Mouse (Mus musculus): ENCODE data around the gene Vegfd. TPM values are rescaled to one million over a fixed set of nuclear protein-coding genes. Genes with fewer than 3 reads are reported as not detected.

Vegfd gene
- polyA plus RNA-seq (2014; fragmentation: Nextera tagmentation; extraction: Ambion mirVana) = 1.1 and 1.2 TPM in 2 replicates

GRCm38 (mm10) chrX:164373081-164373480 is at the start of gene Vegfd:
Gene Vegfd (plus strand): TSS chrX:164373378.
- Histone ChIP-seq H3K9me3 (ENCODE audit: control insufficient read depth, low read length) (no peaks in the 10 kb centered on the region), H3K36me3 (ENCODE audit: control insufficient read depth, insufficient read depth, low read length) (no peaks in the 10 kb centered on the region), H3K27ac (ENCODE audit: low read depth, low read length) (no peak within 1 kb of the TSS), H3K4me2 (ENCODE audit: low read depth) (no peak within 1 kb of the TSS), H3K27me3 (ENCODE audit: control insufficient read depth, insufficient read depth, low read length) (no peaks in the 10 kb centered on the region), H3K4me3 (ENCODE audit: low read depth, low read length) (no peak within 1 kb of the TSS), H3K4me1 (ENCODE audit: control insufficient read depth, insufficient read depth, low read length) (no peaks in the 10 kb centered on the region), H3K9ac (ENCODE audit: low read length) (no peak within 1 kb of the TSS)
- DNase-seq (ENCODE audit: low spot score) = no peak
- no peak for ATAC-seq (ENCODE audit: insufficient read depth, low FRiP score, low TSS enrichment)
- 39% methylated on average over 3 of the region's 3 CpGs for WGBS

GRCm38 (mm10) chrX:164323391-164323913 is 49.7 kb upstream of the Vegfd start:
- DNase-seq (ENCODE audit: low spot score) (no peak), ATAC-seq (ENCODE audit: insufficient read depth, low FRiP score, low TSS enrichment) (no peak)
- no peak overlapping the region for H3K27ac ChIP-seq (ENCODE audit: low read depth, low read length)
- no peaks in the 10 kb centered on the region for H3K27me3 ChIP-seq (ENCODE audit: control insufficient read depth, insufficient read depth, low read length)
- WGBS = 54% methylated on average over 4 of the region's 4 CpGs
- H3K4me3 ChIP-seq (ENCODE audit: low read depth, low read length) = no peak overlapping the region
- H3K4me1 ChIP-seq (ENCODE audit: control insufficient read depth, insufficient read depth, low read length) = no peaks in the 10 kb centered on the region
- no peak overlapping the region for H3K4me2 ChIP-seq (ENCODE audit: low read depth)
- no peak overlapping the region for H3K9ac ChIP-seq (ENCODE audit: low read length)
- no peaks in the 10 kb centered on the region for H3K9me3 ChIP-seq (ENCODE audit: control insufficient read depth, low read length)
- H3K36me3 ChIP-seq (ENCODE audit: control insufficient read depth, insufficient read depth, low read length) = no peaks in the 10 kb centered on the region

GRCm38 (mm10) chrX:164330351-164330750 is 42.8 kb upstream of the Vegfd start:
- H3K4me3 ChIP-seq (ENCODE audit: low read depth, low read length) = no peak overlapping the region
- 89% methylated on average over 2 of the region's 2 CpGs for WGBS
- no peak overlapping the region for H3K4me2 ChIP-seq (ENCODE audit: low read depth)
- H3K36me3 ChIP-seq (ENCODE audit: control insufficient read depth, insufficient read depth, low read length) = no peaks in the 10 kb centered on the region
- no peaks in the 10 kb centered on the region for H3K27me3 ChIP-seq (ENCODE audit: control insufficient read depth, insufficient read depth, low read length)
- H3K9ac ChIP-seq (ENCODE audit: low read length) = no peak overlapping the region
- H3K4me1 ChIP-seq (ENCODE audit: control insufficient read depth, insufficient read depth, low read length) = no peaks in the 10 kb centered on the region
- H3K27ac ChIP-seq (ENCODE audit: low read depth, low read length) = no peak overlapping the region
- H3K9me3 ChIP-seq (ENCODE audit: control insufficient read depth, low read length) = no peaks in the 10 kb centered on the region
- ATAC-seq (ENCODE audit: insufficient read depth, low FRiP score, low TSS enrichment) (no peak), DNase-seq (ENCODE audit: low spot score) (no peak)

GRCm38 (mm10) chrX:164330766-164331165 is 42.4 kb upstream of the Vegfd start:
- Histone ChIP-seq H3K27ac (ENCODE audit: low read depth, low read length) (no peak overlapping the region), H3K27me3 (ENCODE audit: control insufficient read depth, insufficient read depth, low read length) (no peaks in the 10 kb centered on the region), H3K4me3 (ENCODE audit: low read depth, low read length) (no peak overlapping the region), H3K36me3 (ENCODE audit: control insufficient read depth, insufficient read depth, low read length) (no peaks in the 10 kb centered on the region), H3K9me3 (ENCODE audit: control insufficient read depth, low read length) (no peaks in the 10 kb centered on the region), H3K4me2 (ENCODE audit: low read depth) (no peak overlapping the region), H3K9ac (ENCODE audit: low read length) (no peak overlapping the region), H3K4me1 (ENCODE audit: control insufficient read depth, insufficient read depth, low read length) (no peaks in the 10 kb centered on the region)
- DNase-seq (ENCODE audit: low spot score) = no peak
- 81% methylated on average over 3 of the region's 3 CpGs for WGBS
- no peak for ATAC-seq (ENCODE audit: insufficient read depth, low FRiP score, low TSS enrichment)

- H3K36me3 ChIP-seq (ENCODE audit: control insufficient read depth, insufficient read depth, low read length) = no peaks in the 10 kb centered on the region
- H3K4me3 ChIP-seq (ENCODE audit: low read depth, low read length) = no peak overlapping the region
- DNase-seq (ENCODE audit: low spot score) = no peak
- WGBS = 88% methylated on average over 4 of the region's 4 CpGs
- no peak for ATAC-seq (ENCODE audit: insufficient read depth, low FRiP score, low TSS enrichment)
- H3K4me1 ChIP-seq (ENCODE audit: control insufficient read depth, insufficient read depth, low read length) = no peaks in the 10 kb centered on the region
- H3K4me2 ChIP-seq (ENCODE audit: low read depth) = no peak overlapping the region
- H3K27ac ChIP-seq (ENCODE audit: low read depth, low read length) = no peak overlapping the region
- H3K9me3 ChIP-seq (ENCODE audit: control insufficient read depth, low read length) = no peaks in the 10 kb centered on the region
- no peaks in the 10 kb centered on the region for H3K27me3 ChIP-seq (ENCODE audit: control insufficient read depth, insufficient read depth, low read length)
- no peak overlapping the region for H3K9ac ChIP-seq (ENCODE audit: low read length)
Measured at GRCm38 (mm10) chrX:164338591-164338990, 34.6 kb upstream of the Vegfd start.

GRCm38 (mm10) chrX:164345359-164345938 is 27.7 kb upstream of the Vegfd start:
- Histone ChIP-seq H3K9ac (ENCODE audit: low read length) (no peak overlapping the region), H3K9me3 (ENCODE audit: control insufficient read depth, low read length) (no peaks in the 10 kb centered on the region), H3K4me2 (ENCODE audit: low read depth) (no peak overlapping the region), H3K27ac (ENCODE audit: low read depth, low read length) (no peak overlapping the region), H3K27me3 (ENCODE audit: control insufficient read depth, insufficient read depth, low read length) (no peaks in the 10 kb centered on the region), H3K36me3 (ENCODE audit: control insufficient read depth, insufficient read depth, low read length) (no peaks in the 10 kb centered on the region), H3K4me3 (ENCODE audit: low read depth, low read length) (no peak overlapping the region), H3K4me1 (ENCODE audit: control insufficient read depth, insufficient read depth, low read length) (no peaks in the 10 kb centered on the region)
- DNase-seq (ENCODE audit: low spot score) (no peak), ATAC-seq (ENCODE audit: insufficient read depth, low FRiP score, low TSS enrichment) (no peak)
- WGBS = 90% methylated on average over 4 of the region's 4 CpGs

- WGBS = 90% methylated on average over 3 of the region's 3 CpGs
- Histone ChIP-seq H3K9ac (ENCODE audit: low read length) (no peak overlapping the region), H3K9me3 (ENCODE audit: control insufficient read depth, low read length) (no peaks in the 10 kb centered on the region), H3K27ac (ENCODE audit: low read depth, low read length) (no peak overlapping the region), H3K4me2 (ENCODE audit: low read depth) (no peak overlapping the region), H3K4me1 (ENCODE audit: control insufficient read depth, insufficient read depth, low read length) (no peaks in the 10 kb centered on the region), H3K27me3 (ENCODE audit: control insufficient read depth, insufficient read depth, low read length) (no peaks in the 10 kb centered on the region), H3K36me3 (ENCODE audit: control insufficient read depth, insufficient read depth, low read length) (no peaks in the 10 kb centered on the region), H3K4me3 (ENCODE audit: low read depth, low read length) (no peak overlapping the region)
- ATAC-seq (ENCODE audit: insufficient read depth, low FRiP score, low TSS enrichment) (no peak), DNase-seq (ENCODE audit: low spot score) (no peak)
Measured at GRCm38 (mm10) chrX:164348937-164349336, 24.2 kb upstream of the Vegfd start.

- no peak for ATAC-seq (ENCODE audit: insufficient read depth, low FRiP score, low TSS enrichment)
- Histone ChIP-seq H3K4me1 (ENCODE audit: control insufficient read depth, insufficient read depth, low read length) (no peaks in the 10 kb centered on the region), H3K36me3 (ENCODE audit: control insufficient read depth, insufficient read depth, low read length) (no peaks in the 10 kb centered on the region), H3K4me2 (ENCODE audit: low read depth) (no peak overlapping the region), H3K4me3 (ENCODE audit: low read depth, low read length) (no peak overlapping the region), H3K27me3 (ENCODE audit: control insufficient read depth, insufficient read depth, low read length) (no peaks in the 10 kb centered on the region), H3K9me3 (ENCODE audit: control insufficient read depth, low read length) (no peaks in the 10 kb centered on the region), H3K9ac (ENCODE audit: low read length) (no peak overlapping the region), H3K27ac (ENCODE audit: low read depth, low read length) (no peak overlapping the region)
- whole genome bisulfite sequencing = 87% methylated on average over 4 of the region's 4 CpGs
- DNase-seq (ENCODE audit: low spot score) = no peak
Measured at GRCm38 (mm10) chrX:164365153-164365865, 7.9 kb upstream of the Vegfd start.

- H3K27me3 ChIP-seq (ENCODE audit: control insufficient read depth, insufficient read depth, low read length) = no peaks in the 10 kb centered on the region
- WGBS = 86% methylated on average over 3 of the region's 3 CpGs
- no peak for ATAC-seq (ENCODE audit: insufficient read depth, low FRiP score, low TSS enrichment)
Measured at GRCm38 (mm10) chrX:164370576-164370975, 2.6 kb upstream of the Vegfd start.

More at GRCm38 (mm10) chrX:164370576-164370975, 2.6 kb upstream of the Vegfd start:
- H3K36me3 ChIP-seq (ENCODE audit: control insufficient read depth, insufficient read depth, low read length) = no peaks in the 10 kb centered on the region
- H3K4me2 ChIP-seq (ENCODE audit: low read depth) = no peak overlapping the region
- no peak overlapping the region for H3K4me3 ChIP-seq (ENCODE audit: low read depth, low read length)
- H3K9ac ChIP-seq (ENCODE audit: low read length) = no peak overlapping the region
- DNase-seq (ENCODE audit: low spot score) = no peak
- H3K4me1 ChIP-seq (ENCODE audit: control insufficient read depth, insufficient read depth, low read length) = no peaks in the 10 kb centered on the region
- no peaks in the 10 kb centered on the region for H3K9me3 ChIP-seq (ENCODE audit: control insufficient read depth, low read length)
- no peak overlapping the region for H3K27ac ChIP-seq (ENCODE audit: low read depth, low read length)

All from neural tube, embryonic 11.5 days (tissue).